Mouse (Mus musculus) liver, embryonic 14.5 days (tissue): ENCODE measurements around the gene Acsm1.

ENCODE experiments used
- CTCF ChIP-seq: IDR thresholded peaks from 2 replicates; pipeline ENCODE4 v1.5.1; 2016; ENCODE audit warnings: antibody characterized with exemption, low read depth, control low read depth
- EP300 ChIP-seq: IDR thresholded peaks from 2 replicates; pipeline ENCODE4 v1.6.1; 2016; ENCODE audit warnings: antibody characterized with exemption, low read depth

GRCm38 (mm10) chr7:119670395-119670794, 63.6 kb downstream of the Acsm1 start:
- TF ChIP-seq CTCF (no peak), EP300 (no peak)
